Mouse (Mus musculus) heart, adult 2 months (tissue): ENCODE results near the gene Dlst. TPM values are rescaled to one million over a fixed set of nuclear protein-coding genes. Genes with fewer than 3 reads are reported as not detected.
A peak's percentile ranks its signal among the peaks of the same experiment; 100 is the strongest.

ENCODE experiments used
- DNase-seq, 2 experiments: peaks; one replicate each; pipeline ENCODE4 v3.0.0; 2021
- H3K27ac ChIP-seq: fragments of 200-600 bp; 2 replicates; pipeline ENCODE4 v1.8.1; 2022
- H3K27me3 ChIP-seq: fragments of 200-500 bp; 2 replicates; pipeline ENCODE4 v1.6.1; 2012; ENCODE audit warnings: mild to moderate bottlenecking, low read length, inconsistent platforms, mixed read lengths; ENCODE audit not compliant: control insufficient read depth, insufficient read depth
- H3K36me3 ChIP-seq: fragments of 200-500 bp; 2 replicates; pipeline ENCODE4 v1.6.1; 2012; ENCODE audit warnings: low read length, inconsistent platforms; ENCODE audit not compliant: control insufficient read depth, insufficient read depth
- H3K4me1 ChIP-seq: fragments of 200-500 bp; 2 replicates; pipeline ENCODE4 v1.6.1; 2011; ENCODE audit warnings: low read length; ENCODE audit not compliant: control insufficient read depth, insufficient read depth
- H3K4me3 ChIP-seq: fragments of 200-600 bp; 2 replicates; pipeline ENCODE4 v1.8.1; 2022
- H3K79me2 ChIP-seq: fragments of 200-500 bp; replicated peaks from 2 replicates; pipeline ENCODE4 v1.6.1; 2012; ENCODE audit warnings: mild to moderate bottlenecking, inconsistent platforms, low read length, moderate library complexity, mixed read lengths; ENCODE audit not compliant: control insufficient read depth, insufficient read depth
- H3K9ac ChIP-seq: fragments of 200-500 bp; 2 replicates; pipeline ENCODE4 v1.6.1; 2012; ENCODE audit warnings: low read depth, mild to moderate bottlenecking, control low read depth, inconsistent platforms, low read length, mixed read lengths
- CTCF ChIP-seq: fragments of 200-600 bp; IDR thresholded peaks from 2 replicates; pipeline ENCODE4 v1.8.1; 2022; ENCODE audit warnings: antibody characterized with exemption, mild to moderate bottlenecking, moderate library complexity
- EP300 ChIP-seq: fragments of 200-500 bp; IDR thresholded peaks from 2 replicates; pipeline ENCODE4 v1.6.1; 2011; ENCODE audit warnings: low read depth, low read length, control low read depth; ENCODE audit not compliant: insufficient read depth
- POLR2A ChIP-seq: fragments of 200-500 bp; IDR thresholded peaks from 2 replicates; pipeline ENCODE4 v1.6.1; 2011; ENCODE audit warnings: mild to moderate bottlenecking, low read depth, low read length, control low read depth; ENCODE audit not compliant: insufficient read depth
- WGBS: fragments of 180-500 bp; shearing (Covaris S2); methylation state at CpG from one replicate; pipeline ENCODE4 v1.1.7; 2018; 5-methylcytosine and 5-hydroxymethylcytosine counted together
- intact Hi-C: fragments of 180-260 bp; cut with DNase I; formaldehyde crosslinking; loops from one replicate; pipeline ENCODE4 v1.15.1; 2025
- polyA plus RNA-seq: library from polyadenylated mRNA; depleted of rRNA; stranded (reverse); fragments of >200 nt; gene quantifications from 2 replicates; pipeline ENCODE4 v1.2.3, GENCODE M21; 2012
- total RNA-seq, 2 experiments: library from RNA; stranded (reverse); gene quantifications; 2 replicates each; pipeline ENCODE4 v1.2.3; 2021

The Dlst gene
- total and polyA plus RNA-seq, 3 experiments, result 423 to 715 (median 668) TPM

- Histone ChIP-seq H3K27me3 (no peaks in the 10 kb centered on the region), H3K79me2 (no peaks in the 10 kb centered on the region), H3K36me3 (no peaks in the 10 kb centered on the region), H3K4me3 (no peak overlapping the region), H3K9ac (no peak overlapping the region), H3K4me1 (peaks cover 8% of the 10 kb centered on the region), H3K27ac (peak overlapping the region; percentile 42)
- DNase-seq, result peak; percentile 85 to 92
- WGBS, result 31% methylated on average over 27 of the region's 27 CpGs
- intact Hi-C loops, result loop anchor here (1.0 to 5.0 kb wide), 5 partner anchors 26 to 136 kb away; partner anchors contain the start of genes Acyp1, Eif2b2 and Zc2hc1c
- peak; percentile 99 for TF ChIP-seq CTCF
- TF ChIP-seq POLR2A, result no peak
- TF ChIP-seq EP300, result 0 out of 2 replicates have a peak, but pooled peaks have one; percentile 32
These were observed 58.7 kb downstream of the Dlst start for GRCm38 (mm10) chr12:85169117-85169858.

GRCm38 (mm10) chr12:85169877-85170276, 59.2 kb downstream of the Dlst start:
- peak in 1 of 2 experiments; percentile 45 for DNase-seq
- Histone ChIP-seq H3K36me3 (no peaks in the 10 kb centered on the region), H3K27ac (peak overlapping the region; percentile 42), H3K9ac (no peak overlapping the region), H3K4me3 (no peak overlapping the region), H3K4me1 (peaks cover 10% of the 10 kb centered on the region), H3K27me3 (no peaks in the 10 kb centered on the region), H3K79me2 (no peaks in the 10 kb centered on the region)
- 50% methylated on average over 3 of the region's 3 CpGs for WGBS
- no peak for TF ChIP-seq CTCF
- TF ChIP-seq POLR2A, result no peak
- TF ChIP-seq EP300, result no peak
- intact Hi-C loops, result loop anchor here (1.0 to 5.0 kb wide), 6 partner anchors 17 to 135 kb away; partner anchors contain the start of genes Acyp1, Eif2b2 and Zc2hc1c

DNA sequence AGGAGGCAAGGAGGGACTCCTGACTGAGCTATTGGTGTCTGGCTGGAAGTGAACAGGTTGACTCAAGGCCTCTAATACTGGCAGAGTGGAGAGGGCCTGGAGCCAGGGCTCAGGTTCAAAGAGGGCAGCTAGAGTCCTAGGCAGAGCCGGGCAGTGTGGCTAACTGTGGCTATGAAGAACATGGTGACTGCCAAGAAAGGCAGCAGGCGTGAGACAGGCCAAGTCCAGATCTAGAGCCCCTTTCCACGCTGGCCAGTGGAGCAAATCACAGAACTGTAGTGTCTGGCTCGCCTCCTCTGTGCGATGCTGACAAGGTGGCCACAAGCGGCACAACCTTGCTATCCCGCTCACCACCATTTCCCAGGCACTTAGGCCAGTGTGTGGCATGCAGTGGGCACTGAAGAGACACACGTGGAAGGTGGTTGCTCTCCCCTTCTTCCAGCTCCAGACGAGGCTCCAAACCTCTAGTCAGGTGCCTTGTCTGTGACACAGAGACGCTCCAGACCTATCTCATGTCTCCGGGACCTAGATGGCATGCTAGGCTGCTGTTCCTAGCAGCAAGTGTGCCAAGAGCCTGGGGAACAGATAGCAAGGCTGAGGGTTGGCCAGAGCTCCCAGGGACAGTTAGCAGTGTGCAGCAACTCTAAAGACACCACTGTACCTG, 59.8 kb downstream of the Dlst start:
- H3K79me2 ChIP-seq, result no peaks in the 10 kb centered on the region
- no peaks in the 10 kb centered on the region for H3K36me3 ChIP-seq
- no peak for TF ChIP-seq EP300
- no peak for TF ChIP-seq POLR2A
- no peak for TF ChIP-seq CTCF
- H3K4me3 ChIP-seq, result no peak overlapping the region
- no peaks in the 10 kb centered on the region for H3K27me3 ChIP-seq
- peak overlapping the region; percentile 42 for H3K27ac ChIP-seq
- no peak overlapping the region for H3K9ac ChIP-seq
- WGBS, result 49% methylated on average over 11 of the region's 11 CpGs
- peak; percentile 58 to 77 for DNase-seq
- intact Hi-C loops, result loop anchor here (2.0 kb wide), 1 partner anchor 16 kb away; no protein-coding TSS in a partner anchor
- H3K4me1 ChIP-seq, result peaks cover 11% of the 10 kb centered on the region

- no peaks in the 10 kb centered on the region for H3K79me2 ChIP-seq
- 65% methylated on average over 3 of the region's 3 CpGs for WGBS
- intact Hi-C loops, result loop anchor here (2.0 kb wide), 1 partner anchor 16 kb away; no protein-coding TSS in a partner anchor
- no peak overlapping the region; the same call in 1 of the 2 replicates for H3K27ac ChIP-seq
- H3K4me1 ChIP-seq, result peaks cover 11% of the 10 kb centered on the region
- peak in 1 of 2 experiments; percentile 21 for DNase-seq
- TF ChIP-seq CTCF (no peak), POLR2A (no peak), EP300 (no peak)
- H3K4me3 ChIP-seq, result no peak overlapping the region
- H3K27me3 ChIP-seq, result no peaks in the 10 kb centered on the region
- H3K36me3 ChIP-seq, result no peaks in the 10 kb centered on the region
- H3K9ac ChIP-seq, result no peak overlapping the region
These were observed 60.3 kb downstream of the Dlst start for GRCm38 (mm10) chr12:85170948-85171307.

GRCm38 (mm10) chr12:85174016-85174415, 63.4 kb downstream of the Dlst start:
- 67% methylated on average over 7 of the region's 7 CpGs for WGBS
- Histone ChIP-seq H3K4me1 (peaks cover 13% of the 10 kb centered on the region), H3K4me3 (no peak overlapping the region), H3K27me3 (no peaks in the 10 kb centered on the region), H3K36me3 (no peaks in the 10 kb centered on the region), H3K27ac (no peak overlapping the region), H3K9ac (no peak overlapping the region), H3K79me2 (no peaks in the 10 kb centered on the region)
- DNase-seq, result peak; percentile 41 to 60
- intact Hi-C loops, result no loop called here
- no peak for TF ChIP-seq EP300
- TF ChIP-seq POLR2A, result no peak
- peak; percentile 31 for TF ChIP-seq CTCF
